Mouse (Mus musculus) testis, adult 2 months (tissue): ENCODE measurements around the gene Pgam2.

ENCODE experiments used
- CTCF ChIP-seq: fragments of 200-500 bp; IDR thresholded peaks from 2 replicates; pipeline ENCODE4 v1.5.1; 2012; ENCODE audit warnings: low read depth, mild to moderate bottlenecking, inconsistent platforms, low read length, moderate library complexity; ENCODE audit not compliant: control insufficient read depth, insufficient read depth, insufficient replicate concordance
- POLR2A ChIP-seq: fragments of 200-500 bp; IDR thresholded peaks from 2 replicates; pipeline ENCODE4 v1.6.1; 2012; ENCODE audit warnings: low read depth, mild to moderate bottlenecking, inconsistent platforms, low read length, moderate library complexity; ENCODE audit not compliant: control insufficient read depth

- TF ChIP-seq CTCF = peak; percentile 59; the same call in 1 of the 2 replicates
- no peak; the same call in 1 of the 2 replicates for TF ChIP-seq POLR2A
Measured at GRCm38 (mm10) chr11:5837251-5838246, 34.0 kb upstream of the Pgam2 start, which contains the start of gene Polm.
